Mouse (Mus musculus) inflammation-experienced regulatory T-cells, adult 6 months (primary cell): ENCODE data around the gene Enah. TPM values are rescaled to one million over a fixed set of nuclear protein-coding genes. Genes with fewer than 3 reads are reported as not detected.

Source experiments
- ATAC-seq: one replicate; pipeline ENCODE4 v1.8.0; 2017
- polyA plus RNA-seq, 3 experiments: library from polyadenylated mRNA; unstranded; fragments of 100-300 nt; shearing (Covaris generic); gene quantifications; one replicate each; pipeline ENCODE4 v1.2.1; 2017

The Enah gene
- polyA plus RNA-seq, 3 experiments from 2014 or later: 0.31 to 0.74 TPM; not detected in 1

DNA sequence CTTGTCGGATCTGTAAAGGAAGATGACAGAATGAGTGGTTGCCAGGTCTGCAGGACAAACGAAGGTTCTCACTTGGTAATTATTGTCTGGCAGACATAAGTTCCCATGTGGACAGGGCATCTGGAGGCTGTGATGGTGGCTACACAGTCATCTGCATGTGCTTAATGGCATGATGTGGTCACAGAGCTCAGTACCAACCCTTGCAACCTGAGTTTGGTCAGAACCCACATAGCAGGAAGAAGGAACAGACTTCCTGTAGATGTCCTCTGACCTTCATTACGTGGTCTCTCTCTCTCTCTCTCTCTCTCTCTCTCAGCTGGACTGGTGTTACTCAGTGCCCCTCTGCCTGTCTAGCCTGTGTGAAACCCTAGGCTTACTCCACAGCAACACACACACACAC lies 147.2 kb downstream of the Enah start:
- no peak for ATAC-seq

DNA sequence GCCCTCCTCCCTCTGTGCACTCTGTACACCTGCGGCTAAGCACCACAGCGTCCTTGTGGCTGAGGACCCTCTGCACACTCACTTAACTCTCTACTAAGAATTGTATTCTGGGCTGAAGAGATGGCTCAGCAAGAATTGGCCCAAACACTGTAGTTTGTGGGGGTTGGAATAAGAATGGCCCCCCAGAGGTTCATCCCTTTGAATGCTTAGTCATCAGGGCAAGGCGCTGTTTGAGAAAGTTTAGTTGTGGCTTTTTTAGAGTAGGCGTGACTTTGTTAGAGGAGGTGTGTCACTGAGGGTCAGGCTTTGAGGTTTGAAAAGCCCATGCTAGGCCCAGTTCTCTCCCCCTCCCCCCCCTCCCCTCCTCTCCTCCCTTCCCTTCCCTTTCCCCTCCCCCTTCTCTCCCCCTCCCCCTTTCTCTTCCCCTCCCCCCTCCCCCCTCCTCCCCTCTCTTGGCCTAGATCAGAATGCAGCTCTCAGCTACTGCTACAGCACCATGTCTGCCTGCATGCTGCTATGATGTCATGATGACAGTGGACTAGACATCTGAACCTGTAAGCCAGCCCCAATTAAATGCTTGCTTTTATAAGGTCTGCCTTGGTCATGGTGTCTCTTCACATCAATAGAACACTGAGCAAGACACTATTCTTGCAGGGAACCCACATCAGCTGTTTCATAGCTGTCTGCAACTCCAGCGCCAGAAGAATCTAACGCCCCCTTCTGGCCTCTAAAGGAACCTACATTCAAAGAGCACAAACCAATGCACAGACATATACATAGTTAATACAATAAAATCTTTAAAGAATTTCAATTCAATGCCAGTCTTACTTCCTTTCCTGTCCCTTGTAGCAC lies 153.1 kb downstream of the Enah start:
- ATAC-seq: peak; percentile 35

DNA sequence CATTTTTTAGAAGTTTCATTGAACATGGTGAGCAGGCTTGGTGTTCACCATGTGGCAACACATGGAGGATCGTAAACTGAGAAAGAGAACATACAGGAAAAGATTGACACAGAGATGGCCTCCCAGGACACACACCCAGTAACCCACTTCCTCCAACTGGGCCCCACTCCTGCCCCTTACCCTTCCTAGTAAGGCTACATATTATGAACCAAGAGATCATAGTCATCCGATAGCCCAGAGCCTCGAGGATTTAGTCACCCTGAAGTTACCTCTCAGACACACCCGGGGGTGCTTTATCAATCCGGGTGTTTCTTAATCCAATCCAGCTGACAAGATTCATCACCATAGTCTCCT lies 153.9 kb downstream of the Enah start:
- ATAC-seq: no peak

DNA sequence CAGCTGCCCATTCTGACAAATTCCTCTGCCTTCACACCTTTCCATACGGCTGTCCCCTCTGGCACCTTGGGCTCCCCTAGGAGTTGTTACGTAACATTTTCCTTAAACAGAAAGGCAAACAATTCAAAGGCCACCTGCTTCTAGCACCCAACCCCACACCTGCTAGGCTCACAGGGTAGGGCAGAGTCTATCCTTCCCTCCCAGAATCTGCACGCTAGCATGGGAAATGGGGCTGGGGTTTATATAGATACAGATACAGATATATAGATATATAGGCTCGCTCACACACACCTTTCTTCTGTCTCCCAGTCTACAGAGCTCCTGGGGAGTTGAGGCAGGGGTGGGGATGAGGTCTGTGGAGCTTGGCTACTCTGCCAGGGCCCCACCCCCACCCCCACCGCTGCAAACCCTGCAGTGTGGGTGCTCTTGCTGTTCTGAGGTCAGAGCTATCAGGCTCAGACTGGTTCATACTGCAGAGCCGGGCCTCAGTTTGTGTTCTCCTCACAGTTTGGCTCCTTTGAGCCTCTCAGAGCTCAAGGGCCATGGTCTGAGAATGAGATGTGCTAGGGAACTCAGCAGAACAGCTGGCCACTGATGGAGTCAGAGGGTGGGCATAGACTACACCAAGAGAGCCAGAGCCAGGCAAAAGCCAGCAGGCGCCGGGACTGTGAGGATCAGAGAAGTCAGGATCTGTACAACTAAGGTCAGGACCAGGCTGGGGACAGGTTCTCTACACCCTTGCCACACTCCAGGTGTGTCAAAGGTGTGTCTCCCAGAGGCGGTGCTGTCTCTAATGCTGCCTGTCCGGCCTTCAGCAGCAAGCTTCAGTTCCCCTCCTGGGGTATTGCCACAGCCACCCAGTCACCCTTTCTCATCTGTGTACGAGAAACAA lies 154.6 kb downstream of the Enah start:
- no peak for ATAC-seq

DNA sequence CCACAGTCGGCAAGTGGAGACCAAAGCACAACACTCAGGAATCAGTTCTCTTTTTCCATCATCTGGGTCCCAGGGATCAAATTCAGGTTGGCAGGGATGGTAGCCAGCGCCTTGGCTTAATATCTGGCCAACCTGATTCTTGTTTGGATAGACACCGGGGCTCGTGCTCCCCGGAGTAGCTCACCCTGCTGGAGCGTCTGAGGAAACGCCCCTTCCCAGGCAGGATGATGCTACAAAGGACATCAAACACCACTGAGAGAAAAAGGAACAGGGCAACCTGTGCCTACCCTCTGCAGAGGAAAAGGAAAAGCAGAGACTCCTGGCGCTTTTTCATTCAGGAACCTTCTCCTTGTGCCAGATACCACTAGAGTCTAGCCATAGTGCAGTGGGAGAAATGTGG lies 156.4 kb downstream of the Enah start:
- ATAC-seq: no peak

DNA sequence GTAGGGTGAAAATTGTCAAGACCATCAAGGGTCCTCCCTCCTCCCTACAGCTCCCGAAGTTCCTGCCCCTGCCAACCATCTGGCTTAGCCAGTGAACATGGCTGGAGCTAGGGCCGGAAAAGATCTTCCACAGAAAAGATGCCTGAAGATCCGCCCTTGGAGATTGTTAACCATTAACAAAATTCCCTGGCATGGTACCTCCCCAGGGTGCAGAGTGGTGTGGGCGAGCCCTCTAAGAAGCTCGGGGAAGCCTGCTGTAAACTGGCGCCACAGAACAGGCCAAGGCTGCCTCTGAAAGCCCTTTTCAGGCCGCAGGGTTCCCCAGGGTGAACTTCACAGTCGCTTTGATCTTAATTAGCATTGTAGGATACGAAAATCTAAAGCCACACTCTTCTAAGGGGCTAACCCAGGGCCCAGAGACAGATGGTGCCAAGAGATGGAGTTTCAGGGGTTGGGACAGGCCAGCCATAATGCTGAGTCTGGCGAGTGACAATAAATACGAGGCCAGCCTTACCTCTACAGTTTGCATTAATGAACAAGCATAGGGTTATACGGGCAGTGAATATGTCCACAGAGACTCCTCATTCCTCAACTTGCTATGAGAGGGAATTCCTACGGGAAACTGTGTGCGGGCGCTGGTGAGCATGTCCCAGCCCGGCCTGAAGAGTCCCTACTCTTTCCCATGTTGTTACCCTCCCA lies 157.0 kb downstream of the Enah start:
- ATAC-seq: no peak

DNA sequence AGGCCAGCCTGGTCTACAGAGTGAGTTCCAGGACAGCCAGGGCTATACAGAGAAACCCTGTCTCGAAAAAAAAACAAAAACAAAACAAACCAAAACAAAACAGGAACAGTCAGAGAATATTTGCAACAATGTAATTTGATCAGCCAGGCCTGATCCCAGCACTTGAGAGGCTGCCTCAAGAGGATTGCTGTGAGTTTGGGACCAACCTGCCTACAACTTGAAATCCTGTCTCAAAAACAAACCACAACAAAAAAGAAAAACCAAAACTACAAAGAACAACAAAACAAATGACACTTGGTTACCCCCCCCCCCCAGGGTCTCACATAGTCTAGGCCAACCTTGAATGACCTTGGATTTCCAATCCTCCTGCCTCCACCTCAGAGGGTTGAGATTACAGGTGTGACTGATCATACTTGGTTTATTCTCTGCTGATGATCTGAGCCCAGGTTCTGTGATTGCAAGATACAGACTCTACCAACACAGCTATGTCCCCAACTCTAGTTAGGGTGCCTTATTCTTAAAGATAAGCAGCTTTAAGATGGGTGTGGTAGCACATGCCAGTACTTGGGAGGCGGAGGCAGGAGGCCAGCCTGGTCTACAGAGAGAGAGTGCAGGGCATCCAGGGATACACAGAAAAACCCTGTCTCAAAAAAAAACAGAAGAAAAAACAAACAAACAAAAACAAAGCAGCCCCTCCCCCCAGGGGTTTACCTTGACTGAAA lies 158.4 kb downstream of the Enah start:
- ATAC-seq: no peak

DNA sequence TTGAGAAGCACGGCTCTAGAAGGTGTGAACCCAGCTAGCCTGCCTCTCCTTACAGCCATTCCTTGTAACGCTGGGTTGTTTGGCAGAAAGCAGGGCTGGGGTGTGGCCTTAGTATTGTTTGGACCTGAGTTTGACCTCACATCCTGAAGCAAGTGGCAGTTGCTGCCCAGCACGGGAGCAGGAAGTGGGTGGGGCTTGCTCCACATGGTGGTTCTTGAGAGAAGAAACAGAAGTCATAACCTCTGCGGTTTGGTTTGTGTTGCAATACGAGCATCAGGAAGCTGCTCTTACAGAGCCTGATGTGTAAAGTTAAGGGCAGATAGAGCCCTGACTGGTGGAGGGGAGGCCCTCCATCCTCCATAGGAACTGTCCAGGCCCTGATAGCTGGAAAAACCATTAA lies 159.1 kb downstream of the Enah start:
- ATAC-seq: peak; percentile 96

DNA sequence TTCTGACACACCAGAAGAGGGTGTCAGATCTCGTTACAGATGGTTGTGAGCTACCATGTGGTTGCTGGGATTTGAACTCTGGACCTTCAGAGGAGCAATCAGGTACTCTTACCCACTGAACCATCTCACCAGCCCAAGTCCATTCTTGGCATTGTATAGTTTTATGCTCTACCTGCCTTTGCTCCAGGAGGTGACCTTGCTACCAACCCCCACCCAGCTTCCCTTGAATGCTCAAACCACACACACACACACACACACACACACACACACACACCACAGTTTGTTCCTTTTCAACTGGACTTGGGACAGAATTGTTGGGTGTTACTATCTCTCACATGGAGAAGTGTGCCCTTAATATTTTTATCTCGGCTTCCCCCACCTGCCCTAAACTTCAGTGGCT lies 163.5 kb downstream of the Enah start:
- ATAC-seq: no peak

DNA sequence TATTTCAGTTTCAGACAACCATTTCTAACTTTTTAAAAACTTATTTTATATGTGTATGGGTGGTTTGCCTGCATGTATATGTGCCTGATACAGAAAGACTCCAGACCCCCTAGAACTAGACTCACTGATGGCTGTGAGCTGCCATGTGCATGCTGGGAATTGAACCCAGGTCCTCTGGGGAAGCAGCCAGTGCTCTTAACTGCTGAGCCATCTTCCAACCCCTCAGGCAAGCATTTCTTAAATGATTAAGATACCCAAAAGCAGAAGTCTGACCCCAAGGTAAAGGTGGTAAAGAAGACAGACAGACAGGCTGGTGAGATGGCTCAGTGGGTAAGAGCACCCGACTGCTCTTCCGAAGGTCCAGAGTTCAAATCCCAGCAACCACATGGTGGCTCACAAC lies 165.0 kb downstream of the Enah start:
- no peak for ATAC-seq

DNA sequence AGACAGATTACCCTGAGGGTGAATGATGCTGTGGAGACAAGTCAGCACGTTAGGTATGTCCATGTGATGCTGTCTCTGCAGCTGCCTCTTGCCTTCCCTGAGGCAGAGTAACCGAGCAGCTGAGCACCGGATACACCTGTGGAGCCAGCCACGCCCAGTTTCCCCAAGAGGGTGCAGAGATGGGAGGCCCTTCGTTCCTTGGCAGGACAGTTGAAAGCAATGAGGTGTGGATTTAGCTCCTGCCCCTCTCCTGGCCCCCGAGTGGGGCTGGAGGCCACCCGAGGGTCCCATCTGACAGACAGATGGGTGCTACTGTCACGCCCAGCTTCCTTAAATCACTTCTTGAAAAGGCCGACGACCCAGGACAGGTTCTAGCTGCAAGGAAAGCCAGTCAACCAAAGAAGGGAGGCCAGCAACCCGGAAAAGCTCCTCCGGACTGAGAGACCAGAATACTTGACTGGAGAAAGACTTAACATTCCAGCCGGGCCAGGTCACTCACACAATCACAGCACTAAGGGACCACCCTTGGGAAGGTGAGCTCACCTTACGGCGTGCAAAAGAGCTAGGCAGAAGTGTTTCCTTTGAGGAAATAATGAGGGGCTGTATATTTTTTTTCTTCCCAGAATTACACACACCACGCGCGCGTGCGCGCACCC lies 166.6 kb downstream of the Enah start:
- peak; percentile 95 for ATAC-seq

DNA sequence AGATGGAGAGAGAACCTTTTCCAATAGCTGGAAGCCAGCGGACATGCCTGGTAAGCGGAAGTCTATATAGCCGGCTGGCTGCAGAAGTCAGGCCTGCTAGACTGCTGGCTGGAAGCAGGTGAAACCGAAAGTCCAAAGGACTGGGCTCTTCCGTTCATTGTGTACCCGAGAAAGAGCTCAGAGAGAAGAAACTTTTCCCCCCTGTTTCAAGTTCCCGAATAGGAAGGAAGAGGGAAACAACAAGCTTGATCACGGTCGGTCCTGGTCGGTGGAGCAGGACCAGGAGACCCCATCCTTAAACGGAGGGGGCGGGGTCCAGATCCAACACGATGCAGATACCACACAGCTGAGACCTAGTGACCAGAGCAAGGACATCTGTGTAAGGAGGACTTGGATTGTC lies 167.3 kb downstream of the Enah start:
- ATAC-seq: peak; percentile 65

DNA sequence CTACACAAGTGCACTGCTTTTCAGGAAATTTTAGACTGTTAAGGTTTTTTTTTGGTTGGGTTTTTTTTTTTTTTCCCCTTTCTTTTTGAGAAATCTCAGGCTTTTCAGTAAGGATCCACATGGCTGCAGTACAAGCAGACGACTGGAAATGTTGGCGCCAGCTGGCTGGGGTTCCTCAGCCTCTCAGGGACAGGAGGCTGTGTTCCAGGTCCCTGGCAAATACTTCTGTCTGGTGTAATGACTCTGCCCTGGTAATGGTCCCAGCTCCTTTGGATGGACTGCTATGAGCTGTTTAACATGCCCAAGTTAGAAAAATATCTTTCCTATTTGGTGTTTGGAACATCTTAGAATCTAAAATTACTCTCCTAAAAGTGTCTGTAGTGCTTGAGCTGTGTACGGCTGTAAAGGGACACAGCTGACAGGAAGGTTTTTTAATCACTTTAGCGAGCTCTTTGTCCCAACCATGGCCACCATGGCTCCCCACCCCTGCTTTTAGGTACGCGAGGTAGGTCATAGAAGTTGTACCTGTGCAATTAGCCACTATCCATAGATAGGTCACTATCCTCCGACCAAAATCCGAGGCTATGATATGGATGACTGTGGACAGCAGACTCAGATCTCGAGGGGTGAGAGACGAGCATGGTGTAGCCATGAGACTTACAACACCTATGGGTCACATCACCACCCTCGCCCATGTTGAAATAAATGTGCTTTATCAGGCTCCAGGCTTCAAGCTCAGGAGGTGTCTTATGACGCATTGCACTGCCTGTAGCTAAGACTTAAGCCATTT lies 168.1 kb downstream of the Enah start:
- no peak for ATAC-seq

DNA sequence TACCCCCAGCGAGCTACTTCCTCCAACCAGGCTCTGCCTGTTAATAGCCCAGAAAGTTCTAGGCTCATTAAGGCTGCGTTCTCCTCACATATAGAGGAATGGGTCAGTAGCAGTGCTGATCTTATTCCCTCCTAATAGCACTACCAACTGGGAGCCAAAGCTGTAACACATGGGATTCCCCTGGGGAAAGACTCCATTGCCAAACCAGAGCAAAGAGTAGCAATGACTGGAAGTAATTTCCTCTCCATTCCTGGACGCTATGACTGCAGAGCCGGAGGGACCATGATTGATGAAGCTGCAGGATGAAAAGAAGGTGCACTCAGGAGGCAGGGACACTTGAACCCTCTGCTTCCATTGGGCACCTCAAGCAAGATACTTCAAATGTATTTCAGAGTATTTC lies 169.3 kb downstream of the Enah start:
- no peak for ATAC-seq

DNA sequence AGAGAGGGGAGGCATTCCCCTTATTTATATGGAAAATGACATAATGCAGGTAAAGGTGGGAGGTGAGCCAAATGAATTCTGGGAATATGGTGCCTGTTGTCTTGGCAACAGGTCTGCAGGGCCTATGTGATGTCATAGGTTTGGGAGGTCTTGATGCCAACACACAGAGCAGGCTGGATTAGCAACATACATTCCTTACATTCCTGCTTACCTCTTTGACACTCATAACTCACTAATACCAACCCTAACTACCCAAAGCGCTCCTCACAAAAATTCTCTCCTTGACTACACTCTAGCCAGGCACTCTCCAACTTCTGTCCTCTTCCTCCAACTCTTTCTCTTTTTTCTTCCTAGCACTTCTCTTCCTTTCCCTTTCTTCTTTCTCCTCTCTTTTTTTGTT lies 171.6 kb downstream of the Enah start:
- no peak for ATAC-seq

DNA sequence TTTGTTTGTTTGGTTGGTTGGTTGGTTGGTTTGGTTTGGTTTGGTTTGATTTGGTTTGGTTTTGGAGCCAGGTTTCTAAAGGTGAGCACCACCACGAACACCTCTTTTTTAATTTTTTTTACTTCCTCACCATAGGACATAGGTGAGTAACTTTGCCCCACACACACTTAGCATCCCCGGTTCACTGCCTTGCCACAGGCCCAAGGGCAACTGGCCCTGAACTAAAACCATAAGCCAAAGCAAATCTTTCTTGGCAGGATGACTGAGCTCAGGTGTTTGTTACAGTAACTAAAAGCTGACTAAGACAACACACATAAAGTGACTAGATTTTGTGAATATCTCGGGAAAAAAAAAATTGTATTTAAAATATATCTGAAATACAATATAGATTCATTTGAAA lies 172.4 kb downstream of the Enah start:
- ATAC-seq: no peak

Other genes with a start within 250 kb of the Enah start
- gene Lbr, start 176.9 kb downstream of the Enah start, polyA plus RNA-seq: 100 to 1,000 TPM; 309 to 585 (median 335) TPM
- gene Srp9, start 104.7 kb upstream of the Enah start, polyA plus RNA-seq: 100 to 1,000 TPM; 141 to 184 (median 147) TPM
- gene Vmn1r1, start 144.5 kb upstream of the Enah start, polyA plus RNA-seq: not detected